Mouse (Mus musculus) thymus, postnatal 25 days (tissue): ENCODE results near the gene Ankfn1.

Experiments used
- DNase-seq: peaks from one replicate; pipeline ENCODE4 v3.0.0; 2022

Ankfn1 gene

GRCm38 (mm10) chr11:89356479-89356878 lies 421.0 kb downstream of the Ankfn1 start:
- no peak for DNase-seq

- no peak for DNase-seq
These were observed 421.4 kb downstream of the Ankfn1 start for GRCm38 (mm10) chr11:89356018-89356417.

GRCm38 (mm10) chr11:89340238-89340637 lies 437.2 kb downstream of the Ankfn1 start:
- no peak for DNase-seq
